Mouse (Mus musculus) C2C12 (cell line): ENCODE measurements around the gene Znrd1. TPM values are rescaled to one million over a fixed set of nuclear protein-coding genes. Genes with fewer than 3 reads are reported as not detected.

Experiments used
- H3K27me3 ChIP-seq: one replicate; pipeline ENCODE4 v1.6.1; 2011; ENCODE audit not compliant: control insufficient read depth, insufficient read depth, insufficient read length
- H3K36me3 ChIP-seq: one replicate; pipeline ENCODE4 v1.6.1; 2011; ENCODE audit not compliant: control insufficient read depth, insufficient read depth
- H3K4me3 ChIP-seq: one replicate; pipeline ENCODE4 v1.5.1; 2011; ENCODE audit warnings: mild to moderate bottlenecking, control low read depth; ENCODE audit not compliant: poor library complexity, insufficient read depth, severe bottlenecking
- H3K79me2 ChIP-seq: one replicate; pipeline ENCODE4 v1.6.1; 2011; ENCODE audit not compliant: control insufficient read depth, insufficient read depth
- H3K79me3 ChIP-seq: one replicate; pipeline ENCODE4 v1.6.1; 2011; ENCODE audit warnings: low read depth, control low read depth
- H3ac ChIP-seq: one replicate; pipeline ENCODE3; 2011; ENCODE audit warnings: low read depth; ENCODE audit not compliant: control insufficient read depth, insufficient read length
- CEBPB ChIP-seq: IDR thresholded peaks from one replicate; pipeline ENCODE4 v1.6.1; 2011; ENCODE audit warnings: low read depth, mild to moderate bottlenecking, control low read depth, moderate library complexity
- CTCF ChIP-seq: IDR thresholded peaks from one replicate; pipeline ENCODE4 v1.5.1; 2011; ENCODE audit not compliant: control insufficient read depth, insufficient read depth, insufficient read length
- FOSL1 ChIP-seq: IDR thresholded peaks from one replicate; pipeline ENCODE4 v1.8.0; 2011; ENCODE audit warnings: mild to moderate bottlenecking, low read length; ENCODE audit not compliant: poor library complexity, insufficient read depth, severe bottlenecking
- MAX ChIP-seq: IDR thresholded peaks from one replicate; pipeline ENCODE4 v1.6.1; 2011; ENCODE audit warnings: mild to moderate bottlenecking, control low read depth
- MYOD1 ChIP-seq: IDR thresholded peaks from one replicate; pipeline ENCODE4 v1.6.1; 2011; ENCODE audit warnings: low read depth; ENCODE audit not compliant: control insufficient read depth, insufficient read length
- MYOG ChIP-seq: IDR thresholded peaks from one replicate; pipeline ENCODE4 v1.6.1; 2011; ENCODE audit not compliant: control insufficient read depth, insufficient read length; ENCODE audit errors: extremely low read depth
- USF1 ChIP-seq: IDR thresholded peaks from one replicate; pipeline ENCODE4 v1.6.1; 2011; ENCODE audit warnings: low read depth, mild to moderate bottlenecking, control low read depth, moderate library complexity
- polyA plus RNA-seq: library from polyadenylated mRNA; unstranded; fragments of >200 nt; fragmentation: generic; extraction: Trizol; gene quantifications from one replicate; pipeline ENCODE4 v1.2.1, GENCODE M21; 2012; ENCODE audit warnings: missing spikeins

The Znrd1 gene
- polyA plus RNA-seq, 1 experiment = 93.2 TPM

DNA sequence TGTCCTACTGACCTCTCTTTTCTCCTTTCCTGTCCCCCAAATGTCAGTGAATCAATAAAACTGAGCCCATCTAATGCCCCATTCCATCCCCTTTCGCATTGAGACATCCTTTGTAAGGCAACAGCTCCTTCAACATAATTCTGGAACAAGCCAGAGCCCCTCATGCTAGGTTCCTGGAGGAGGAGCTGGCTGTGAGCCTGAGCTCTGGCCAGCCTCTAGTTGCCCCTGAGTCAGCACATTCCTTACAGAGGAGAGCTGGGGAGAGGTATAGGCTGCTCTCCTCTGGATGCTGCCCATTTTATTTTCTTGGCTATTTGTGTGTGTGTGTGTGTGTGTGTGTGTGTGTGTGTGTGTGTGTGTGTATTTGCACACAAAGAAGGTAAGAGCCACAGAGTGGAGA is 50.1 kb downstream of the Znrd1 start:
- TF ChIP-seq FOSL1 = no peak
- TF ChIP-seq CTCF = no peak
- no peak for TF ChIP-seq MYOD1
- TF ChIP-seq USF1 = no peak
- TF ChIP-seq MAX = no peak
- no peak for TF ChIP-seq MYOG
- no peak for TF ChIP-seq CEBPB
- Histone ChIP-seq H3K4me3 (no peak overlapping the region), H3K79me3 (no peaks in the 10 kb centered on the region), H3K36me3 (no peaks in the 10 kb centered on the region), H3K79me2 (no peaks in the 10 kb centered on the region), H3K27me3 (peaks cover 22% of the 10 kb centered on the region), H3ac (no peak overlapping the region)

Other genes with a start within 250 kb of the Znrd1 start
- not detected for gene H2-M10.5, start 185.6 kb downstream of the Znrd1 start, polyA plus RNA-seq
- gene H2-M10.6, start 146.4 kb downstream of the Znrd1 start, polyA plus RNA-seq = not detected
- gene Trim26, start 121.4 kb downstream of the Znrd1 start, polyA plus RNA-seq = 15.0 TPM
- gene Trim15, start 91.3 kb downstream of the Znrd1 start, polyA plus RNA-seq = 0.04 TPM
- not detected for gene Trim10, start 89.0 kb downstream of the Znrd1 start, polyA plus RNA-seq
- gene Trim40, start 68.4 kb downstream of the Znrd1 start, polyA plus RNA-seq = not detected
- gene Trim31, start 60.4 kb downstream of the Znrd1 start, polyA plus RNA-seq = not detected
- 0.02 TPM for gene Rnf39, start 15.6 kb downstream of the Znrd1 start, polyA plus RNA-seq
- gene Ppp1r11, start 6.8 kb downstream of the Znrd1 start, polyA plus RNA-seq = 181 TPM
- gene Znrd1as, start within 50 bp of the Znrd1 start, polyA plus RNA-seq = 3.2 TPM
- not detected for gene 2410137M14Rik, start 22.7 kb upstream of the Znrd1 start, polyA plus RNA-seq
- gene H2-M5, start 31.0 kb upstream of the Znrd1 start, polyA plus RNA-seq = 0.06 TPM
- 11.6 TPM for gene Zfp57, start 42.6 kb upstream of the Znrd1 start, polyA plus RNA-seq
- gene Mog, start 64.8 kb upstream of the Znrd1 start, polyA plus RNA-seq = 0.02 TPM
- gene Gabbr1, start 87.4 kb upstream of the Znrd1 start, polyA plus RNA-seq = 6.1 TPM
- gene Olfr90, start 129.9 kb upstream of the Znrd1 start, polyA plus RNA-seq = not detected
- not detected for gene Olfr91, start 139.7 kb upstream of the Znrd1 start, polyA plus RNA-seq
- not detected for gene Olfr92, start 161.5 kb upstream of the Znrd1 start, polyA plus RNA-seq
- gene Olfr93, start 202.9 kb upstream of the Znrd1 start, polyA plus RNA-seq = not detected
- gene Ubd, start 235.3 kb upstream of the Znrd1 start, polyA plus RNA-seq = not detected
- not detected for gene Olfr94, start 242.4 kb upstream of the Znrd1 start, polyA plus RNA-seq